Comparison of ENCODE assay signal across 8 mouse cellular contexts in genomic region chr11:119339637-119340036, GRCm38 (mm10). TPM values are rescaled to one million over a fixed set of nuclear protein-coding genes. Genes with fewer than 3 reads are reported as not detected.
A peak's percentile ranks its signal among the peaks of the same experiment; 100 is the strongest.
DNase-seq lines count a peak whose midpoint lies in the region; ATAC-seq lines count a peak whose summit lies in the region.

No protein-coding gene starts in this region.

- H3K27ac ChIP-seq in neural tube, embryonic 11.5 days (ENCODE audit: low read depth, low read length): no peak overlapping the region

- H3K4me1 ChIP-seq in neural tube, embryonic 11.5 days (ENCODE audit: control insufficient read depth, insufficient read depth, low read length): no peaks in the 10 kb centered on the region

- 4% methylated on average over 5 of the region's 5 CpGs for WGBS in neural tube, embryonic 11.5 days

- ATAC-seq in neural tube, embryonic 11.5 days (ENCODE audit: insufficient read depth, low FRiP score, low TSS enrichment): no peak

- no peak overlapping the region for H3K4me2 ChIP-seq in neural tube, embryonic 11.5 days (ENCODE audit: low read depth)

- intact Hi-C loops in left cerebral cortex, postnatal 14 days (cut with DNase I): loop anchor here (10.0 kb wide), 1 partner anchor 565 kb away; no protein-coding TSS in a partner anchor

- H3K4me3 ChIP-seq in neural tube, embryonic 11.5 days (ENCODE audit: low read depth, low read length): no peak overlapping the region

- peak; percentile 60 for DNase-seq in right cerebral cortex, adult 18-20 months
- DNase-seq in right cerebral cortex, postnatal 25 days: no peak
- peak; percentile 69 for DNase-seq in brain, embryonic 18.5 days (ENCODE audit: low read depth, low spot score)
- peak; percentile 26 for DNase-seq in fat pad, adult 2 months (ENCODE audit: extremely low read depth, low read depth, low spot score)
- peak; percentile 70 for DNase-seq in hindlimb bud, embryonic 11.5 days (ENCODE audit: extremely low spot score, low read depth, low spot score)
- DNase-seq in left cerebral cortex, postnatal 14 days (ENCODE audit: low spot score in 2 of 2): peak; percentile 83 to 85
- DNase-seq in neural tube, embryonic 11.5 days (ENCODE audit: low spot score): peak; percentile 81
- DNase-seq in thymus, postnatal 10 days (ENCODE audit: low spot score in 2 of 2): peak; percentile 64 to 79

- H3K9ac ChIP-seq in neural tube, embryonic 11.5 days (ENCODE audit: low read length): no peak overlapping the region

- no peaks in the 10 kb centered on the region for H3K9me3 ChIP-seq in neural tube, embryonic 11.5 days (ENCODE audit: control insufficient read depth, low read length)

- H3K27me3 ChIP-seq in neural tube, embryonic 11.5 days (ENCODE audit: control insufficient read depth, insufficient read depth, low read length): no peaks in the 10 kb centered on the region

- no peaks in the 10 kb centered on the region for H3K36me3 ChIP-seq in neural tube, embryonic 11.5 days (ENCODE audit: control insufficient read depth, insufficient read depth, low read length)

RNA-seq across cellular contexts. Expression of gene Sgsh, which starts 15.7 kb away (rescaled TPM):
- 1 to 10 TPM; 3.5 to 4.3 TPM for total RNA-seq in left cerebral cortex, postnatal 14 days (2021)
- polyA plus RNA-seq in neural tube, embryonic 11.5 days (2014; fragmentation: Nextera tagmentation; extraction: Ambion mirVana): 5.2 and 6.7 TPM in 2 replicates

RNA-seq across cellular contexts. Expression of gene Slc26a11, which starts 15.7 kb away (rescaled TPM):
- 1 to 10 TPM; 3.5 to 5.4 TPM for total RNA-seq in left cerebral cortex, postnatal 14 days (2021)
- 4.3 and 5.2 TPM in 2 replicates for polyA plus RNA-seq in neural tube, embryonic 11.5 days (2014; fragmentation: Nextera tagmentation; extraction: Ambion mirVana)

RNA-seq across cellular contexts. Expression of gene Card14, which starts 32.1 kb away (rescaled TPM):
- under 1 TPM; 0.31 to 0.42 TPM for total RNA-seq in left cerebral cortex, postnatal 14 days (2021)
- polyA plus RNA-seq in neural tube, embryonic 11.5 days (2014; fragmentation: Nextera tagmentation; extraction: Ambion mirVana): not detected in 2 replicates

RNA-seq across cellular contexts. Expression of gene Eif4a3, which starts 39.7 kb away (rescaled TPM):
- total RNA-seq in left cerebral cortex, postnatal 14 days (2021): 10 to 100 TPM; 84.6 to 92.1 TPM
- polyA plus RNA-seq in neural tube, embryonic 11.5 days (2014; fragmentation: Nextera tagmentation; extraction: Ambion mirVana): 402 and 421 TPM in 2 replicates

RNA-seq across cellular contexts. Expression of gene Rnf213, which starts 53.3 kb away (rescaled TPM):
- total RNA-seq in left cerebral cortex, postnatal 14 days (2021): 1 to 10 TPM; 2.8 TPM
- polyA plus RNA-seq in neural tube, embryonic 11.5 days (2014; fragmentation: Nextera tagmentation; extraction: Ambion mirVana): 1.8 and 1.9 TPM in 2 replicates
